Mouse (Mus musculus) cerebellum, postnatal 10 days (tissue): ENCODE data around the gene Gm3045.
A peak's percentile ranks its signal among the peaks of the same experiment; 100 is the strongest.

ENCODE experiments used
- DNase-seq, 2 experiments: peaks; one replicate each; pipeline ENCODE4 v3.0.0; 2021; ENCODE audit warnings: mixed read lengths in 2 of 2

Gene Gm3045

DNA sequence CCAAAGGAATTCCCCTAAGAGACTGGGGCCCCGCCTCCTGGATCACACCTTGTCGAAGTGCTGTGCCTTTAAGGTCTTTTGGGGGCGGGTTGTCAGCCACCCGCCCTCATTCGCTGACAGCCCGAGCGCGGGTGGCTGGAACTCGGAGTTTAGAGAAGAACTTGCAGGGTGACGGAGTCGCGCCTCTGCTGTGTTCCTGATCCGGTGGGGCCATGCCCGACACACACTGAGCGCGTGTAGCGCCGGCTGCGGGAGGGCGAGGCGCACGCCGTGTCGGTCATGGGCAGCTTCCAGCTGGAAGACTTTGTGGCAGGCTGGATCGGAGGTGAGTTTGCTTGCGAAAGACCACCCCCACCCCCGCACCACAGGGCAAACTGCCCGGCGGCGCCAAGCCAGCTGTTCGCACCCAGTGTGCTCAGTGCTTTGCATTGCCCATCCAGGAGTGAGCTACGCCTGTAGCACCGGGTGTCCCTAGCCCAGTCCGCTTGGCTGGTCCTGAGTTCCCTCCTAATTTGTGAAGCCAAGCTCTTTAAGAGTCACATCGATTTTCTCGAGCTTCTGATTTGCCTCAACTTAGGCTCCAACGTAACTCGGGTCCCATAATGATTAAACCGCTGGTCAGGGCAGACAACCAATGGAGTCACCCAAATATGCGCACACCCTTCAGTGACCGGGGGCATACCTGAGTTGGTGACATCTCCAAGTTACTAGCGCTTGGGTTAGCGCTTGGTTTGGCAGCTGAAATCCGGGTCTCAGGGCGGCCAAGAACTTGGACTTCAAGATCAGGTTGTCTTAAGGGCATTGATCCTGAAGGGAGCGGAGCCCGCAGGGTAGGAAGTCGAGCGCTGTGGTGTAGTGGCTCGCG lies 12.0 kb downstream of the Gm3045 start, which contains the start of gene Slc25a48:
TSS of gene Slc25a48 (plus strand) at position 145 of the 865 bp plus-strand sequence.
- peak; percentile 52 to 58 for DNase-seq

DNA sequence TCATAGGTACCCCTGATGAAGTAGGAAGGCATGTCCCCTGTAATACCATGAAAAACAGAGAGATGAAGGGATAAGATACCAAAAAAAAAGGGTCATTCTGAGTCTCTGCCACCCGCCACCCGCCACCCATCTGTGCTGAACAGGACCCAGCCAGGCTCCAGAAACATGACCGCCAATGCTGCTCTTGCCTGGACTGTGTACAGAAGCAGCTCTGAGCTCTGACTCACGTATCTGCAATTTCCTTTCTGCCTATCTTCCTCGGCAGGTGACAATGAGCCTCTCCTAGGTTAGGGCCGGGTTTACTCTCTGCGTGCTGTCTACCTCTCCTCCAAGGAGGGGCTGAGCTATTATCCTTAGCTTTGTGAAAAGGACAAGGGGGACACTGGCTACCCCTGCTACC lies 17.0 kb downstream of the Gm3045 start:
- no peak for DNase-seq

DNA sequence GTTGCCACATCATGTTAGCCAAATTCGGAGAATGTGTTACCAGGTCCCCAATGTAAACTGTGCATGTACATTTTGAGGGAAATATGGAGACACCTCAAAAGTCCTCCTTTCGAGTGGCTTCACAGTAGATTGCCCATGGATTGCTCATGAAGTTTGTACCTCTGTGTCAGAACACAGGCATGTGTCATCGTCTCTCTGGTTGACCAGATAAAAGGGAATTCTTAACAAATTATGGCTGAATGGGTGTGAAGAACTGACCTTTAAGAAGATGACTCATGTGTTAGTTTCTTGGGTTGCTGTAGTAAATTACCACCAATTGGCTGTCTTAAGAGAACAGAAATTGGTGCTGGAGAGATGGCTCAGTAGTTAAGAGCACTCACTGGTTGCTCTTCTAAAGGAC lies 17.7 kb downstream of the Gm3045 start:
- no peak for DNase-seq

DNA sequence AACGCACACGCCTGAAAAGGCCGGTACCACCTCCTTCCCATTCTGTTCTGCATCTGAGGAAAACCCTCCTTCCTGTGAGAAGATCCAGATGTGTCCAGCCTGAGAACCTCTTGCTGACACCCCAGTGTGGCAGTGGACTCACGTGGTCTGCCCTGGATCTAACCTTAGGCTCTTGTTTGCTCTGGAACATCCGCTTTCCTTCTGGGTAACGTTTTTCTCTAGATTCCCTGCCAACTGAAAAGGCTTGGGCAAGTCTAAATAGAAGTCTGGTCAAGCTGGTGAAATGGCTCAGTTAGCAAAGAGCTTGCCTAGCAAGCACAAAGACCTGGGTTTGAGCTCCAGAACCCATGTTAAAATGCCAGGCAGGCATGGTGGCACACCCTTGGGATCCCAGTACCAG lies 18.6 kb downstream of the Gm3045 start:
- DNase-seq = no peak

DNA sequence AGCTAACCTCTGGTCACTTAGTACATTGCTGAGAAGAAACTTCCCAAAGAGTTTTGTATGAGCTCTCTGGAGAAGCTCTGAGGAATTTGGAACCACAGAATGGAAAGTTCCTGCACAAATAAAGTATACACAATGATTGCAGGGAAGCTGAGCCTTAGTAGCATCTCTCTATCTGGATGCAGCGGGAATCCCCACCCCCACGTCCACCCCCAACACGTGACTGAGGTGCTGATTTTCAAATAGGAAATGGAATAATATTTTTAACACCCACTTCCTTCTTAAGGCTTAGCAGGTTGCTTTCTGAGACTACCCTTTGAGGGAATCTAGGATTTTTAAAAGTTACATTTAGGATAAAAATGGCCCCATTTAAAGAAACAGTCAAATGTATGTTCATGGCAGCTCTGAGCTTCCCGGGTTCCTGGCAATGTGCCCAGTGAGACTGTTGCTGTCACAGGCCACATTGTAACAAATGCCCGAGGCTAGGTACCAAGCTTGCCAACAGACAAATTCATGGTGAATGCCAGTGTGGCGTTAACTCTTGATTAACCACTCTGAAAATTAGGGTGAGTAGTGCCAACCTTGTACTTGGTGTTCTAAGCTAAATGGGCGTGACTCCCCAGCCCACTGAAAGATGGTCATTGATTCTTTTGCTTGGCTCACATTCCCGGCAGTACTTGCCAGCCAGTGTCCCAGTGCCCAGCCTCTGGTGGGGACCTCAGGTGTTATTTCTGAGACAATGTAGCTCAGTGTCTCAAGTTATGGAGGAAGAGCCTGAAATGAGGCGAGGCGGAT lies 23.0 kb downstream of the Gm3045 start:
- peak; percentile 93 to 94 for DNase-seq

DNA sequence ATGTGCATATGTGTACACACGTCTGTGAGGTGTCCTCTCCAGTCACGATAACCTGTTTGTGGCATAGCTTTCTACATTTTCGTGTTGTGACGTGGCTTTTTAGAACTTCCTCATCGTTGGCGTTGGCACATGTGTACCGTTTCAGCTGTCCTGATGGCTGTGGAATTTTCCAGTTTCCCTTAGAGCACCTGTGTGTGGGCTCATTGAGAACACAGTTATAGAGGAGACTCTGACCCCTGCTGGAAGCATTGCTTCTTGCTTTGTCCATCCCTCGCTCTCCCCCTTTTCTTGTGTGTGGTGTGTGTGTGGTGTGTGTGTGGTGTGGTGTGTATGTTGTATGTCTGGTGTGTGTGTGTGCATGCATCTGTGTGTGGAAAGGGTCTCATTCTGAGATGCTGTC lies 23.6 kb downstream of the Gm3045 start:
- DNase-seq = peak in 1 of 2 experiments; percentile 51

DNA sequence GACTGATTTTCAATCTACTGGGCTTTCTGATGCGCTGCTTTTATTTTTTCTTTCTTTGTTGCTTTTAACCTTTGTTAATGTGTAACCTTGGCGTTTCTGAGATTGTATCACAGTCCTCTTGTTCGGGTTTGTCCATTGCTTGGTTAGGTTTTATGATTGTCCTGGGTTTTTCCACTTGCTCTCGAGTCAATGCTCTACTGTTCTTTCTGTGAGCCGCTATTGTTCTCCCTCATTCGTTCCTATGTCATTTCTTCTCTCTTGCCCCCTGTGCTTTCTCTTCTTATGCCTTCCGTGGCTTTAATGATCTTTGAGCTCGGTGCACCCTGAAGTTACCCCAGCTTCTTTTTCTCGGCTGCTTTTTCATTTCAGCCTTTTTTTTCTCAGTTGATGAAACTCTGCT lies 31.6 kb downstream of the Gm3045 start:
- DNase-seq = no peak

DNA sequence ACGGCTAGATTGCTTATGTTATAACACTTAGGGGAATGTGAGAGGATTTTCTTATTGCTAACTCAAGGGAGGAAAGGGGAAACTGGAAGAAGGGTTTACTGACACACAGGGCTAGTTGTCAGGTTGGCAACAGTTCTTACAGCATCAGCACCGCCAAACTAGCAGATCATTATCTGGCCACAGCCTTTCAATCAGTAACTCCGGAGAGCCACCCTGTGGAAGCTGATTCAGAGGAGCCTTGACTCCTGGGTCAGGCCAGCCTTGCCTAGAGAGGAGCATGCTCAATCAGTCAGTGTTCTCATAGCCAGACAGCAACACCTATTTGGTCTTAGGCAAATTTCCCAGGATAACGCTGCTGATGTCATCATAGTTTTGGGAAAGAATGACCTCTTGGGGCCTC lies 35.1 kb downstream of the Gm3045 start:
- DNase-seq = no peak

DNA sequence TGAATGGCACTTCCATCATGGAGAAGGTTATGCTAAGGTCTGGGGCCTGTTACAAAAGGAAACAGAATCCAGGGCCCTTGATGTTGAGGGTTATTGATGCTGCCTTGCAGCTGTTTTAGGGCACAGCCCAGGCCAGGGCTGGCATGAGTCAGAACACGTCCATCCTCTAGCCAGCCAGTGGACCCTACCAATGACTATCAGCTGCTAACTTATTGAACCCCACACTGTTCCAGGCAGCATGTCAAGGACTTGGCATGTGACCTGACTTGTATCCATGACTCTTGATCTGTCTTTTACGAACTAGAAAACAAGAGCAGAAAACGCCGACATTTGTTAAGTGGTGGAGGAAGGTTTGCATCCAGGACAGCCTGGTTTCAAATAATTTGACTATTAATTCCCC lies 36.4 kb downstream of the Gm3045 start:
- DNase-seq = no peak

DNA sequence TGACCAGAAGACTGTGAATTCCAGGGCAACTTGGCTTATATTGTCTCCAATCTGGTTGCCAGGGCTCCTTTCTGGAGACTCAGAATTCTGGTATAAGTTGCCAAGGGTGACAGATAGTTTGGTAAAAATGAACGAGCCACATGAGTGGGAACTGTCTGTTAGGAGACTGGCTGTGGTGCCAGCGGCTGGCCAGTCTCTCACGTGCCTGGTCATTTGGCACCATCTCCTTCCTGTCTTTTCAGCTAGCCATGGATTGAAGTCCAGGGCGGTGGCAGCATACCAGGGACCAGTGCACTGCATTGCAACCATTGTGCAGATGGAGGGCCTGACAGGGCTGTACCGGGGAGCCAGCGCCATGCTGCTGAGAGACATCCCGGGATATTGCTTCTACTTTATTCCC lies 36.9 kb downstream of the Gm3045 start:
- peak; percentile 62 to 76 for DNase-seq

DNA sequence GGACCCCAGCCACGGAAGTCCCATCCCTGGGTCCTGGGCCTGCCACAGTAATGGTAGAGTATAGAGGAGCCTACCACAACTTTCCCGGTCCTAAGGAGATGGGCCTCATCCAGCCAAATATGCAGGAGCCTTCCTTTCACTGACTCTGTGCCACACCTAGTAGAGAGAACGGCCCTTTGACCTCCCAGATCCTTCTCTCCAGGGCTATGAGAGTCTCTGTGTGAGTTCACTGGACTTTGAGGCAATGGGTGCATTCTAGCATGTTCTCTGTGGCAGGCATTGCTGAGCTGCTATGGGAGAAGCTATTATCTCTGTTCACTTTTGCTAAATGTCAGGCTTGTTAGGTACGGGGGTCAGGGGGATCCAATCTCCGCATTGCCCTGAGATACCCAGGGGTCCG lies 37.4 kb downstream of the Gm3045 start:
- DNase-seq = no peak

DNA sequence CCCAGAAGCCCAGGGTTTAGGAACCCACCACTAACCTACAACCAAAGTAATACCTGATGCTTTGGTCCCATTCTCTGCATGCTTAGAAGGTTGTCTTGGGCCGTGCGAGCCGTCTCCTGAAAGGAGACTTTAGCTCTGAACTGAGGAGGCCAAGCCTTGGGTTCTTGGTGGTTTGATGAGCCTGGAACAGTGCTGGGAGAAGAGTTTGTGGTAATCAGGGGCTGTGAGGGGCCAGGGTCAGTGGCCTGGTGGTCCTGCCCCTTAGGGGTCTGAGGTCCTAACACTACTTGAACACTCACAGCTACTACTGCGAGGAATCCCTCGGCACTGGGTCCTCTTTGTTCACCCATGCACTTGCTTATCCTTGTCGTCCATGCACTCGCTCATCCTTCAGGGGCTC lies 41.4 kb downstream of the Gm3045 start:
- DNase-seq = no peak

DNA sequence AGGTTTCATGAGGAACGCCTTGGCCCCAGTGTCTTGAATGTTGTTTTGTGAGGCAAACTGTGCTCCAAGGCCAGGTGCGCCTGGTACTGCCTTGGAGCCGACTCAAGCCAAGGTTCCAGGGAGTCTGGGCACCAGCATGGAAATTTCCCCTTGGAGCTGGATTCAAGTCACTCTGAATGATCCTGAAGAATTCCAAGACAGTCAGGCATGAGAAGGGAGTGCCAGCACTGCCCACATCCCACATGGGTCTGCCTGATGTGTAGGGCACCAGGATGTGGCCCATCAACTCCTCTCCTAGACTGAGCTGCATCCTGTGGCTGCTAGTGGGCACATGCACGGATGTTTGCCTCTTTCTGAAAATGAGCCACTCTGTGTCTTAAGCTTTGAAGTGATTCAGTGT lies 42.1 kb downstream of the Gm3045 start:
- DNase-seq = no peak

DNA sequence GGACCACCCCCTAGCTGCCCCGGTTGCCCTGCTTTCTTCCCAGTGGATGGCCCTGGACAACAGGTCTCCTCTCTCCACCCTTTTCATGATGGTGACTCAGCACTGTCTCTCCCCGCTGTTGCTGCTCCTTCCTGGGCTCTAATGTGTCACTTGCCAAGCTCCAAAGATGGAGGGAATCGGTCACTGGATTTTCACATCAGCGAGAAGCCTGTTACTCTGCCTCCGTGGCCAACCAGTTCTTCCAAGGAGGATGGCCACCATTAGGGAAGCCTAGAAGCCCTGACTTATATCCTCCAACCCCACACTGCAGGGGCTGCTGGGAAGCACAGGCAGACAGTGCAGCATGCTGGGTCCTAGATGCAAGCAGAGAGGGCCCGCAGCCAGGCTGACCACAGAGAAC lies 44.8 kb downstream of the Gm3045 start:
- DNase-seq = no peak

DNA sequence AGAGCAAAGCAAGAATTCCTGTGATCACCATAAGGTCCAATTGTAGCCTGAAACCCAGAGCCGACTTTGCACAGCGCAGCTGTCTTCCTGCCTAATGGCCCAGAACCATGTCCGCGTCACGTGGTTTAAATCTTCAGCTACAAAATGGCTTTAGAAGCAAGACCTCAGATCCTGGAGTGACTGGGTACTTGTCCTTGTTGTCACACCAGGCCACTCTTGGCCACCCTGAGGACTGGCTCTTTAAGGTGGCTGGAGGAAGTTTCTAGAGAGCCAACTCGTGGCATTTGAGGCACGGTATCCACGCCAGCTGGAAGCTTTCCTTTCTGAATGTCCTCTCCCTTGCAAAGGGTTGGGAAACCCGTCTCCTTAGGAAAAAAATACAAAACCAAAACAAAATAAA lies 45.6 kb downstream of the Gm3045 start:
- peak; percentile 45 to 46 for DNase-seq

DNA sequence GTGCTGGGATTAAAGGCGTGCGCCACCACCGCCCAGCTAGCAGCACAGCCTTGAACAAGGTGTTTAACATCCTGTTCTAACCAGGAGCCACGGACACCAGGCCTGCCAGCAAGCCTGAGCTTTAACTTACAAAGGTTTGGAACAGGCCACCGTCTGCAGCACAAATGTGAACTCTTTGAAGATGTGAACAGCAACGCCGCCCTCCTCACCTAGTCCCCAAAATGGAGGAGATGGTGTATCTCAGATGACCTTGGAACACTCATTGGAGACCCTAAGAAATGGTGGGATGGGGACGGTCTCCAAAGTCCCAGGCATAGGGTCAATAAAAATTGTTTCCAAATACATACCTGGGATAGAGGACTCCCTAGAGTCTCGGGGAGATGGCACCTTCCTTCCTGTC lies 46.3 kb downstream of the Gm3045 start:
- no peak for DNase-seq

DNA sequence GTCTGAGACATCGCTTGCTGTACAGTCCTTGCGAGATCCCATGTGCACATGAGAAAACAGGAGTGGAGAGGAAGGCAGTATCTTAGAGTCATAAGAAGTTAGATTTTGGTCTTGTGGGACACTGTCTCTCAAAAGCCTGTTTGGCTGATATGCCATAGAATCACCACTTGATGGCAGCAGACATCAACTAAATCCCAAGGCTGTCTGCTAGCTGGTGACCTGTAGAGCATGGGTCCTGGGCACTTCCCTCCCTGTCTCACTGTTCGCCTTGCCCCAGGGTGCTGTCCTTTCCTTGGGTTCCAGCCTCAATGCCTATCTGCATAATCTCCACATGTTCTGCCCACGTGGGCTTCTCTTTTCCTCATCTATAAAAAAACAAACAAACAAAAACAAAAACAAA lies 49.0 kb downstream of the Gm3045 start:
- DNase-seq = peak; percentile 69 to 74

DNA sequence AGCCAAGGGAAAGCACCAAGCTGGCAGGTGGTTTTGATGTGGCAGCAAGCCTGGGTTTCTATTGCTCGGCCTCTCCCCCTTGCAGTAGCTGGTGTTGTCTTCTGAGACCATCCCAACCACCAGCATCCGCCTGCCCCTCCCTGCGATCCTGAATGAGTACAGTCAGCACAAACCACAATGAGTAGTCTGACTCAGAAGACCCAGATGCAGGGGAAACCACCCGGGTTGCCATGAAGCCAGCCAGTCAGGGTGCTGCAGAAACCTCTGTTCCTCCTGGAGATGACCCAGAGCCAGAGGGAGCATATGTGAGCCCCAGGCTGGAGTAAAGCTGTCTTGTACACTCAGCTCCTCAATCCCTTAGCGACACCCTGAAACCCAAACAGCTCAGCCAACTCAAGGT lies 50.4 kb downstream of the Gm3045 start:
- no peak for DNase-seq

DNA sequence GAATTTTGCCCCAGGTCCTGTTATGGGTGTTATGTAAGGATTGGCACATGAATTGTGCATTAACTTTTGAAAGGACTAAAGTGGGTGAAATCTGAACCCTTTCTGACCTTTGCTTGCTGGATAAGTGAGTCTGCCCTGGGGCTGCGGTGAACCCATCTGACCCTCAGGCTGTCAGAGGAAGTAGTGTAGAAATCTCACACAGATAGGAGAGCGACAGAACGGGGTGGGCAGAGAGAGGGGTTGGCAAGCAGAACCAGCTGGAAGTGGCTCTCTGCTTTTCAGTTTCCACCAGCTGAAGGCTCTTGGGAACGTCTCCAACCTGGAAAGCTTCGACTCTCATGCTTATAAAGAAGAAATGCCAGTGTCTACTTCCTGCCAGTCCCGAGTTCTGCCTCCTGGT lies 50.9 kb downstream of the Gm3045 start:
- DNase-seq = peak; percentile 43 to 53

DNA sequence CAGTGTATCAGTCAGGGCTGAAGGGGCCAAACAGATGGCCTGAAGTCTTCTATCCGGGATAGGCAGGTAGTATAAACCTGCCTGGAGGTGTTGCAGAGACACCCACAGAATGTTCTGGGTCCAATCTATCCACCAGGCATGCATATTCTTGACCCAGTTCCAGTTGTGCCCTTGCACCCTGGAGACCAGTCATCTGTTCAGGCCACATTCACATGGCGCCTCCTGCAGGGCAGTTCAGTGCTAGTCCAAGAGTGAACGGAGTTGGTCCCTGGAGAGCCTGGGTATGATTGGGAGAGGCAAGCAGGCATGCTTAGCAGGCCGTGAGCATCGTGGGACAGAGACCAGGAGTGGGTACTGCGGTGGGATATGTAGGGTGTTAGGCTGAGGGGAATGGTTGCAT lies 51.6 kb downstream of the Gm3045 start:
- DNase-seq = no peak

DNA sequence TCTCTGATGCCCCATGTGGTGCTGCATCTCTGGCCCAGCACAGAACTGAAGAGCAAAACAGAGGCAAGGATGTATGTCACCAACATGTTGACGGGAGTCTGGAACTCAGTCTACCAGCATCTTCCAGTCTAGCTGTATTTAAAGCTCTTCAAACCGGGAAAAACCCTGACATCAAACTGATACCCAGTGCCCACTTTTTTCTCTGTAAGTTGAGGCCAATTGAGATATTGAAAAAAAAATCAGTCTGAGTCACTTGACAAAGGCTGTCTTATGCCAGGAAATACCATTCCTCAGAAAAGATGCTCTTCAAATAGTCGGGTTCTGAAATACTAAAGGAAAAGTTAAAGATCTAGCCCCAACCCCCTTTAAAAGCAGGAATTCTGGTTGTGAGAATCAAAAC lies 55.8 kb downstream of the Gm3045 start, which contains the start of gene Il9:
TSS of gene Il9 (minus strand) at position 101 of the 400 bp plus-strand sequence.
- DNase-seq = no peak
